Mouse (Mus musculus): ENCODE results near the gene Myo19. TPM values are rescaled to one million over a fixed set of nuclear protein-coding genes. Genes with fewer than 3 reads are reported as not detected.

Myo19 gene
- total RNA-seq, 4 experiments from 2014 or later = 4.4 to 6.2 (median 5.4) TPM

DNA sequence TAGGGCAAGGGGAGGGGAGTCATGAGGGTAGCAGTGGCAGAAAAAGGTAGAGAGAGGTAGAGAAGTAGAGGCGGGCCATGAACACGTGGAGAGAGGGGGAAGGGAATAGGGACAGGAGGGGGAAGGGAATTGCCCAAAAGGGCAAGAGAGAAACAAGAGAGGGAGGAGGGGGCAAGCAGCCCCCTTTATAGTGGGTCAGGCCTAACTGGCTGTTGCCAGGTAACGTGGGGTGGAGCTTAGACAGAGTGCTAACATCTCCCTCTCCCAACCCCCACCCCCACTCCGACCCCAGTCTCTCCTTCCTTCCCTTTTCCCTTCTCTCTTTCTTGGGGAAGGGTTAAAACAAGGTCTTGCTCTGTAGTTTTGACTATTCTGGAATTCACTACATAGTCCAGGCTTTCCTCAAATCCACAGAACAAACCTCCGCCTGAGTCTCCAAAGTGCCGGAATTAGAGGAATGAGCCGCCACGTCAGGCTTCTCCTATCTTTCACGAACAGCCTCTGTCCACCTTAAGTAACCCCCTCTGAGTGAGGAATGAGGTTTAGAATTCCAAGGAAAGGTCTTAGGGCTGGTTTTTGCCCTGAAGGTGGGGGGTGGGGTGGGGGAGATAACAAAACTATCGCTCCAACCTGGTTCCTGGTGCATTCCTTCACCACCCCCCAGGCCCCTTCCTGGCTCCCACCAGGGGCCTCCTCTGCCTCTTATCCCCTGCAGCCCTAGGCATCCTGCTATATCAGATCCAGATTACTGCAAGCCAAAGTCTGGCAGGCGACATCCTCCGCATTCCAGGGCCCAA is 64.9 kb downstream of the Myo19 start:
- no peak for DNase-seq (ENCODE audit: low spot score)

DNA sequence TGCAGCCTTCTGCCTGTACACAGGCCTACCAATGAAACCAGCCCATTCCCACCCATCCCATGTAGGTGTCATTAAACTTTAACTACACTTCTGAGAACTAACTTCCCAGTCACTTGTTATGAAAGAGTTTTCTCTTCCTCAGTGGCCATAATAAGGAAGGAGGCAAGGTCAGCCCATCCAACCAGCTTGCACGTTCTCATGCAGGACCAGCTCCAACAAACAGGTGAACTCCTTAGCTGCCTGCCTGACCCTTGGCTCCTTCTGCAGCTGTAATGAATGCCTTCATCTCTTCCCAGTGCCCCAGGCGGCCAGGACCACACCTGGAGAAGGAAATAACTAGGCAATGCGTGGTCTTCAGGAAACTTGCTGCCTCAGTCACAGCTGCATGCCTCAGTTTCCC is 65.9 kb downstream of the Myo19 start:
- no peak for DNase-seq (ENCODE audit: low spot score)

DNA sequence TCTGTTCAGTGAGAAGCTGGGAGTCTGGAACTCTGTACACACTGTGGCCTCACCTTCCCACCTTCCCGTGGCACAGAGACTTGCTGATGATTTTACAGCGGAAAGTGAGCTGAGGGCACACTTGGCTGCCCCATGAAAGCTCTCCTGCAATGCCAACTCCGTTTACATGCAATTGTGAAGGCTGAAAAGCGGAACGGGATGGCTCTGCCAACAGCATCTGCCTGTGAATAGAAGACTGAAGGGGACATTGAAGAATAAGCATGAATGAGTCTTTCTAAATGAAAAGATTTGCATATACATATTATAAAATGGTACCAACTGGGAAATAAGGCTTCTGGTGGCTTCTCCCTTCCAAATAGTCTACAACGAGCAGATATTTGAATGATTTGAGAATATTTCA is 67.3 kb downstream of the Myo19 start:
- DNase-seq (ENCODE audit: low spot score) = no peak

DNA sequence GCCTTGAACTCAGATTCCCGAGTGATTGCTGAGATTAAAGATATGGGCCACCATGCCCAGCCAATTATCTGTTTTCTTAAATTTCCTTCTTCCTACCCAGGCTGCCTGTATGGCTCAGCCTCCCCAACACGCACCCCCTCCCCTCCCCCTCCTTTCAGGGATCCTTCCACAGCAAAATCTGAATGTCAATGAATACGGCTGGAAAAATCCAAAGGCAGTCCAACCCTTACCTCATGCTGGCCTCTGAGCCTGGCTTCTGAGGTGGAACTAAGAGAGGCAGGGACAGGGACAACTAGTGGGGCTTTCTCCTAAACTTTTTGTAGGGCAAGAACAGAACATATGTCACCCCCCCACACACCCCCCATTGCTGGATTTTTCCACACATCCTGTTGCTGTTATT is 68.2 kb downstream of the Myo19 start:
- no peak for DNase-seq (ENCODE audit: low spot score)

DNA sequence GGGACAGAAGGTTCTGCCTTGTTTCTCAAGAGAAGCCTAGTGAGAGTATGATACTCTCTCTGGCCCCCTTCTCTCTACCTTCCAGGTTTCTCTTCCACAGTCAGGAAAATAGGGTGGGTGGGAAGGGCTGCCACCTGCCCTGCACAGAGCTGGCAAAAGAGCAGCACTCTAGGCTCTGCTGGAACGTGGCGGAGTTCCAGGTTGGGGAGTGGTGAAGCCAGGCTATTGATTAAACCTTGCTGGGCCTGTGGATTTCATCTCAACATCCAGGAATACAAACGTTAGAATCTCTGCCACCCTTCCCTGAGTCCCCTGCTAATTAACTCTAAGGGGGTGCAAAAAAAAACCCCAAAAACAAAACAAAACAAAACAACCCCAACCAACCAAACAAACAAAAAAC is 68.6 kb downstream of the Myo19 start:
- no peak for DNase-seq (ENCODE audit: low spot score)

DNA sequence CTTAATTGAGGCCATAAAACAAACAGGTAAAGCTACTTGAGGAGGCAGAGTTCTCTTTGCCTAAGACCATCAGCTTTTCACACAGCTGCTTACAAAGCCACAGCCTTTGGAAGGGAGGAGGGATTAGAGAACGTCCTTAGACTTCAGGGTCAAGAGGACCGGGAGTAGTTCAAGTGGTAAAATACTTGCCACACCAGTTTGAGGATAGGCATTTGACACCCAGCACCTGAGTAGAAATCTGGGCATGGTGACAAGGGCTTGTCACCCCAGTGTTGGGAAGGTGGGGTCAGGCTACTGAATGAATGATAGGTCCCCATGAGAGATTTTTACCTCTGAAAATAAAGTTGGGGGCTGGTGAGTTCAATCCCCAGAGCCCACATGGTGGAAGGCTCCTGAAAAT is 72.7 kb downstream of the Myo19 start:
- DNase-seq (ENCODE audit: low spot score) = no peak

DNA sequence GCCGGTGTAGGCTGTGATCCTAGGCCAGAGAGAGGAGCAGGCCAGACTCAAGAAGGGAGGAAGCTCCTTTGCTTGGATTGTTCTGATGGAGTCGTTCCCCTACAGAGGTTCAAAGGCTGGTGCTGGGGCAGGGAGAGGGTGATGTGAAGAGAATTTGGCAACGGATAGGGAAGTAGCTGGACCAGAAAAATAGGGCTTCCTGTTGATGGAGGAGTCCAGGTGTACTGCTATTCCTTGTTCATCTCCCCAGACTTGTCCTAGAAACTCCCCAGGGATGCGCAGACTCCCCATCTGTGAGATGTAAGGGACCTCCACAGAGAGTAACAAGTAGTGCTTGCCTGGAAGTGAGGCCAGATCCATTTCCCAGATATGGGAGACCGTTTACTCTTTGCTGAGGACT is 76.5 kb downstream of the Myo19 start:
- no peak for DNase-seq (ENCODE audit: low spot score)

DNA sequence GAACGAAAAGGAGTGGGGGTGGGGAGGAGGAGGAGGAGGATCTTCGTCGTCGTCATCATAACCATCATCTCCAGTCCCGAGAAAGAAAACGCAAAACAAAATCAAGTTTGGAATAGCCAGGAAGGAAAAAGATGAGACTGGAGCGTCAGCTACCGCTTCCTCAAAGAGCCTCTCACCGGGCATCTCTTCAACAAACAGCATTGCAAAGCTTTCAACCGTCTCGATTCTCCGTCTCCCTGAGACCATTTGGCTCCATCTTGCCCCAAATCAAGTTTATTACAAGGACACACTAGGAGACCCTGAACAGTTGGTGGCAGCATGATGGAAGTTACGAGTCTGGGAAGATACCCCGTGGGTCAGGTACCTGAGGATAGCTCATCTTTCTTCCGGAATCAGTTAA is 77.2 kb downstream of the Myo19 start:
- no peak for DNase-seq (ENCODE audit: low spot score)

DNA sequence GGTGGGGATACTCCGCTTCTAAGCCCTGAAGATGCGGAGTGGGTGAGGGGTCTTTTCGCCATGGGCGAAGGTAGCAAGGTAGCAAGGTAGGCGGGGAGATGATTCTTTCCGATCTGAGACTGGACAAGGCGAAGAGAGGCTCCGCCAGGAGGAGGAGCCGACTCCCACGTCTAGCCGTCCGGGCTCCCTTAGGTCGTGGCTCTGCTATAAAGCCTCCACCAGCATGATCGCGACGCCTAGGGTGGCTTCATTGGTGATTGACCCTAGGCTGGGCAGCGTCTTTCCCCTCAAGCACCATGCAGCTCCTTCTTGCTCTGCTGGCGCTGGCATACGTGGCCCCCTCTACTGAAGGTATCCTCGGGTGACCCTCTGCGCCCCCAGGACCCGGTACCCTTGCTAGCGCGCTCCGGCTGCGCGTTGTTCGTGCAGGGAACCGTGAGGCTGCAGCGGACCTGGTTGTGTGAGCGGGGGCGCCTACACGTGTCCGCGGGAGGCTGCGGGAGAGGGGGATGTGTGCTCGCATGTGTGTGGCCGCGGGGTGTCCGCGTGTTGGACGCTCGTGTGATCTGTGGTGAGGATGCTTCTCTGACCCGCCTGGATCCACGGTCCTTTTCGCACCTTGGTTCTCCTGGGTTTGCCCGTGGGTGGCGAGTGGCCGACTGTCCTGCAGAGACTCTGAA is 77.8 kb downstream of the Myo19 start, which contains the start of gene Car4:
Car4 (plus strand) TSS at position 196 of the 680 bp plus-strand sequence.
- no peak for DNase-seq (ENCODE audit: low spot score)

DNA sequence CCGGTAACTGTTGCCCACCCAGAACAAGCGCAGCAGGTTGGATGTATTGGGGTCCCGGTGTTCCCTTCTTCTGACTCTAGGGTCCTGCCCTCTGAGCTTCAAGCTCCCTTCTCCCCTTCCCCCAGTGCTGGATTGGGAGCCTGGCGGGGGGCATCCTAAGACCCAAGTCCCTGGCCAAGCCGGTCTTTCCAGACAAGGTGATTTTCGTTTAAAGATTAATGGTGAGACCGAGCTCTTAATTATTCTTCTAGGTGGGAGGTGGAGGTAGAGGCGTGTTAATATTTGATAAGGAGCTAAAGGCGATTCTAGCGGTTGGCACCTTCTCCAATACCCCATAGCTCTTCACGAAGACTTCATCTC is 78.3 kb downstream of the Myo19 start:
- no peak for DNase-seq (ENCODE audit: low spot score)

DNA sequence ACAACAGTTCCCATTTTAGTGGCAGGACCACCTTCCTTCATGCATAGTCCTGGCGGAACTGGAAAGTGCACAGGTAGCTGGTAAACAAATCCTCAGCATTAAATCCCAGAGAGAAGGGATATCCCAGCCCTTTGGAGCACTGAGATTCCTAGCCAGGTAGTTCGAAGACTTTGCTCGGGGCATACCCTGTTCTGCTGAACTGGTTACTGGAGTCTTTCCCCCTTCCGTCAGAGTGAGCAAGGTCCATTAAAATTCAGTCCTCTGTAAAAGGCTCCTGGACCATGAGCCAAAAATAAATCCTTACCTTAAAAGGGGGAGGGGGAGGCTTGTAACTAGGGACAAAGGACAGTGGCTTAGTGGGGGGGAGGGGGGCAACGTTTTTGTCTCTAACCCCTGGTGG is 79.2 kb downstream of the Myo19 start:
- no peak for DNase-seq (ENCODE audit: low spot score)

DNA sequence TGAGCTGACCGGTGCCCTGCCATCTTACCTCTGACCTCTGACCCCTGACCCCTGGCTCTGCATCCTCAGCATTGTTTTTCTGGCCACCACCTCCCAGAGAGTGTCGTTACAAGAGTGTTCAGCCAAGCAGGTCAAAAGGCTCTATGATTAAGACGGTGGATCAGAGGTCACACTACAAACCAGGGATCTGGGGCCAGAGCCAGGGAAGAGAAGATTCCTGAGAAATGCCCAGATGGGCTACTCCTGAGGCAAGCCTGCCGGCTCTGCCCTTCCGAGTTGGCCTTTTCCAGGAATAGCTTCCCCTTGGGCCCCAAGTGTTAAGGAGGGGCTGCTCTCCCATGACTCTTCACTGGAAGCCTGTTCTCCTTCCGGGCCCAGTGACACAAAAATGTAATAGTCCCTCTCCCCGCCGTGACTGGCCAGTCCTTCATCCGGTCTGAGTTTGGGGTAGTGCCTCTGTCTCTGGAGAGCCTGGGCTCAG is 79.8 kb downstream of the Myo19 start:
- DNase-seq (ENCODE audit: low spot score) = peak; percentile 70

DNA sequence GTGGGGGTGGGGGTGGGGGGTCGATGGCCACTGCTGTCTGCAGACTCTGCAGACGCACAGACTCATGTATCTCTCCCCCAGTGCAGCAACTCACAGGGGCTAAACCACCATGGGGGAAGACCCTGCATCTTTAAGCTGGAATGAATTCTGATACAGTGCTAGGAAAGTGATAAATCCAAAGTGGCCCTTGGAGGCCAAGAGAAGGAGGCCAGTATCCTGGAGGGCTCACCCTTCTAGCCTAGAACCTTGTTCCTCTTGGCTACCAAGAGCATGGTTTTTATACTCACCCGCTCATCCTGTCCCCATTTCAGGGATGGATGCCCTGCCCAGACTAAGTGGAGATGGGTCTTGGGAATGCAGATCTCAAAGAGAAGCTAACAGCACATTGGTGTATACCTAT is 80.3 kb downstream of the Myo19 start:
- no peak for DNase-seq (ENCODE audit: low spot score)

DNA sequence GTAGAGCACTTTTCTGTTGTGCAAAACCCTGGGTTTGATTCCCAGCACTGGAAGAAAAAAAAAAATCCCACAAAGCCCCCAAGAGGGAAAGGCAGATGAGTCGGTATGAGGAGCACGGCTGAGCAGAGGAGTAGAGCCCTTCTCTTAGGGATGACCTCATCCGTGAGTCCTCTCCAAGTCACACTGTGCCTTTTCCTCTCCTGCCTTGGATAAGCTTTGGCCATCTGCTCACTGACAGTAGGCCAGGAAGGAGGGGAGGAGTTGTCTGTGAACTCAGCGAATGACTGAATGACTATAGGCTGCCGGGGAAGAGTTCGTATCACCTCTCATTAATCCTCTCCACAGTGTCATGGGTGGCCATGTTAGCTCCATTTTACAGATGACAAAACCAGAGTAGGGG is 80.8 kb downstream of the Myo19 start:
- DNase-seq (ENCODE audit: low spot score) = no peak

Small RNA genes lying within 50 kb of the gene (microRNA-seq; reads per million reads assigned to microRNA genes)
- not detected for gene Gm23564

Other genes with a start within 250 kb of the Myo19 start
- gene Mrm1, start 60.6 kb upstream of the Myo19 start, total RNA-seq (2022) = 10 to 100 TPM; 16.7 to 23.3 (median 21.1) TPM
- 100 to 1,000 TPM; 104 to 123 (median 113) TPM for gene Dhrs11, start 51.2 kb upstream of the Myo19 start, total RNA-seq (2022)
- gene Ggnbp2, start 9.3 kb upstream of the Myo19 start, total RNA-seq (2022) = 10 to 100 TPM; 46.1 to 53.6 (median 50.1) TPM
- gene Pigw, start 137 bp downstream of the Myo19 start, total RNA-seq (2022) = 1 to 10 TPM; 5.8 to 6.7 (median 6.7) TPM
- 10 to 100 TPM in 3 of 4 experiments, 1 to 10 TPM in 1; 9.6 to 12.6 (median 12.1) TPM for gene Znhit3, start 36.2 kb downstream of the Myo19 start, total RNA-seq (2022)
- gene Car4, start 77.6 kb downstream of the Myo19 start, total RNA-seq (2022) = 10 to 100 TPM; 25.1 to 33.9 (median 27.0) TPM

All from heart, adult 8-10 months (tissue).